Comparison of ENCODE assay signal across 16 mouse cellular contexts in the genomic region with DNA sequence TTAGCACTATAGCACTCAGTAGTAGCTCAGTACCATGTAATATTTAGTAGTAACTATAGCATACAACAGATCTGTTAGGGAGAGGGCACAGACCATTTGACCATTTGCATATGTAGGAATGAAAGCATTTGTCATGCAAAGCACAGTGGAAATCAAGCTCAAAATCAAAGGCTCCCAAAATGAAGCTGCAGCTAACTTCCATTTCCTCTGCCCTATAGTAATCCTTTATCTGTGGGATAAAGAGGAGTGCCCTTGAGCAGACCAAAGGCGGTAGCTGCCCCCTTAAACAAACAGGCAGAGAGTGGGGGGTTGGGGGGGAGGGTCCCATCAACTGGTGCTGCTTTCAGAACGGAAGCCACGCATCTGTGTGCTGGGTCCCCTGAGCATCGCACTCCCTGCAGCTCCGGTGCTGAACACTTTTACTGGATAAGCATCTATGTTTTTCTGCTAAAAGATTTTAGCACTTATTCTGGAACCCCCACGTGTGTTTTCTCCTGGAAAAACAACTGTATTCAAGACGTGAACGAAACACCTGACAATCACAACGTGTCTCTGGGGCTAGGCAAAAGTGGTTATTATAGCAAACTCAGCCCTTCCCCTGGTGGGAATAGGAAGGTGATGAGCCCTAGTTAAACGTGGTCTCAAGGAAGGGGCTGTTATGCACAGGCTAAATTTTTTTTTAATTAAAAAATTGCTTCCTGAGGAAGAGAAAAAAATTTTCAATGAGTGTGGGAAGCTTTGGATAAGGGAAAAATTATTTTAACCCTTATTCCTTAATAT.
DNase-seq lines count a peak whose midpoint lies in the region; ATAC-seq and TF ChIP-seq lines count a peak whose summit lies in the region.
"Had no signal": no experiment of that assay in that cellular context is flagged by ENCODE, and none has a peak within 500 bp of the region (broad histone marks: within the 10 kb centered on the region; RNA-seq: fewer than 3 reads in every experiment).

No protein-coding gene starts in this region.

- TF ChIP-seq RAD21 in CH12.LX (IDR thresholded peaks at IDR 0.05; ENCODE audit: low read depth, low read length), result no peak

- whole genome bisulfite sequencing in hindbrain, embryonic 12.5 days, result 11% methylated on average over 10 of the region's 10 CpGs
- WGBS in midbrain, embryonic 15.5 days, result 10% methylated on average over 10 of the region's 10 CpGs

- no peak overlapping the region for H3K27ac ChIP-seq in CH12.LX (ENCODE audit: insufficient read depth, low read depth)
- no peak overlapping the region for H3K27ac ChIP-seq in hindbrain, embryonic 12.5 days
- H3K27ac ChIP-seq in midbrain, embryonic 15.5 days, result no peak overlapping the region
- H3K27ac ChIP-seq: liver, embryonic 12.5 days; lung, embryonic 15.5 days had no signal

- H3K4me1 ChIP-seq in CH12.LX (ENCODE audit: control insufficient read depth in 1 of 2, insufficient read depth in 2 of 2), result peaks cover 5 to 27% of the 10 kb centered on the region in 2 experiments
- peaks cover 8% of the 10 kb centered on the region for H3K4me1 ChIP-seq in hindbrain, embryonic 12.5 days
- peaks cover 6% of the 10 kb centered on the region; the same call in 1 of the 2 replicates for H3K4me1 ChIP-seq in midbrain, embryonic 15.5 days
- H3K4me1 ChIP-seq: heart, embryonic 12.5 days; liver, embryonic 12.5 days; lung, embryonic 15.5 days had no signal

- H3K36me3 ChIP-seq in CH12.LX (replicated peaks in 1 of 2; ENCODE audit: control insufficient read depth in 1 of 2, insufficient read depth in 1 of 2, low read length in 1 of 2), result peaks cover 10 to 42% of the 10 kb centered on the region in 2 experiments
- H3K36me3 ChIP-seq in hindbrain, embryonic 12.5 days, result no peaks in the 10 kb centered on the region
- no peaks in the 10 kb centered on the region for H3K36me3 ChIP-seq in midbrain, embryonic 15.5 days (replicated peaks)
- H3K36me3 ChIP-seq: heart, embryonic 12.5 days; liver, embryonic 12.5 days; lung, embryonic 15.5 days had no signal

- peak overlapping the region; percentile 24; the same call in 1 of the 2 replicates for H3K4me2 ChIP-seq in CH12.LX (ENCODE audit: insufficient read depth, low read depth, poor library complexity, severe bottlenecking)
- peak overlapping the region; percentile 24; the same call in 1 of the 2 replicates for H3K4me2 ChIP-seq in hindbrain, embryonic 12.5 days (replicated peaks)
- peak overlapping the region; percentile 19 for H3K4me2 ChIP-seq in midbrain, embryonic 15.5 days
- H3K4me2 ChIP-seq: heart, embryonic 12.5 days; liver, embryonic 12.5 days; lung, embryonic 15.5 days had no signal

- no peak for TF ChIP-seq CTCF in CH12.LX (conservative IDR thresholded peaks at IDR 0.05 in 1 of 2, IDR thresholded peaks at IDR 0.05 in 1 of 2; ENCODE audit: low read depth in 2 of 2, low read length in 2 of 2)

- in situ Hi-C loops in CH12.LX (cut with MboI; ENCODE audit: low pct_ligation_motif_present, low pct_unique_long_range_greater_than_20kb, low sequenced_read_pairs), result no loop called here

- peak; percentile 61 for ATAC-seq in hindbrain, embryonic 12.5 days (ENCODE audit: low FRiP score)
- peak; percentile 63 for ATAC-seq in midbrain, embryonic 15.5 days (replicated peaks)
- ATAC-seq: CD4-positive, CD25-positive, alpha-beta regulatory T cell, adult 4 months; liver, embryonic 12.5 days had no signal

- no peak for TF ChIP-seq POLR2A in CH12.LX (IDR thresholded peaks at IDR 0.05; ENCODE audit: low read depth, low read length)

- DNase-seq in CH12.LX (ENCODE audit: extremely low read depth) (peak; percentile 17), ES-CJ7 (ENCODE audit: low read depth, low spot score) (peak; percentile 76)
- DNase-seq in layer of hippocampus, adult 18-20 months (ENCODE audit: low spot score in 2 of 2), result no peak
- no peak for DNase-seq in thymus, postnatal 36 days
- no peak for DNase-seq in kidney, adult 9 months
- DNase-seq: gastrocnemius, postnatal 36 days; heart, postnatal 36 days; kidney, adult 11 months; kidney, postnatal 25 days; thymus, adult 18-20 months had no signal

- TF ChIP-seq EP300 in CH12.LX (IDR thresholded peaks at IDR 0.05; ENCODE audit: low read length), result 0 out of 2 replicates have a peak, but pooled peaks have one; percentile 39

- no peaks in the 10 kb centered on the region for H3K9me3 ChIP-seq in CH12.LX (replicated peaks; ENCODE audit: low read length)
- no peaks in the 10 kb centered on the region for H3K9me3 ChIP-seq in hindbrain, embryonic 12.5 days (replicated peaks)
- no peaks in the 10 kb centered on the region for H3K9me3 ChIP-seq in midbrain, embryonic 15.5 days
- H3K9me3 ChIP-seq: heart, embryonic 12.5 days; liver, embryonic 12.5 days; lung, embryonic 15.5 days had no signal

- no peak overlapping the region for H3K4me3 ChIP-seq in CH12.LX (replicated peaks in 1 of 3; ENCODE audit: low read depth in 2 of 3, low read length in 2 of 3, poor library complexity in 1 of 3)
- no peak overlapping the region for H3K4me3 ChIP-seq in hindbrain, embryonic 12.5 days
- H3K4me3 ChIP-seq in midbrain, embryonic 15.5 days, result no peak overlapping the region
- H3K4me3 ChIP-seq: heart, embryonic 12.5 days; liver, embryonic 12.5 days; lung, embryonic 15.5 days had no signal

- H3K9ac ChIP-seq in CH12.LX (ENCODE audit: insufficient read depth, low read depth), result no peak overlapping the region
- no peak overlapping the region for H3K9ac ChIP-seq in hindbrain, embryonic 12.5 days
- H3K9ac ChIP-seq in midbrain, embryonic 15.5 days, result no peak overlapping the region
- H3K9ac ChIP-seq: heart, embryonic 12.5 days; liver, embryonic 12.5 days; lung, embryonic 15.5 days had no signal

- no peaks in the 10 kb centered on the region for H3K79me2 ChIP-seq in CH12.LX (replicated peaks; ENCODE audit: control insufficient read depth, extremely low read depth, insufficient read depth, poor library complexity, severe bottlenecking)

- dilution Hi-C loops in CH12.LX (cut with MboI; ENCODE audit: extremely low pct_ligation_motif_present, extremely low pct_unique_long_range_greater_than_20kb, low sequenced_read_pairs), result no loop called here

- H3K27me3 ChIP-seq in CH12.LX (replicated peaks), result no peaks in the 10 kb centered on the region
- H3K27me3 ChIP-seq in hindbrain, embryonic 12.5 days, result no peaks in the 10 kb centered on the region
- no peaks in the 10 kb centered on the region for H3K27me3 ChIP-seq in midbrain, embryonic 15.5 days (replicated peaks)
- H3K27me3 ChIP-seq: heart, embryonic 12.5 days; liver, embryonic 12.5 days; lung, embryonic 15.5 days had no signal

TF ChIP-seq in CH12.LX, 34 proteins besides CTCF, POLR2A, EP300 and RAD21:
- TF ChIP-seq TBP (conservative IDR thresholded peaks at IDR 0.05; ENCODE audit: low read depth, low read length), result no peak
- TF ChIP-seq HCFC1 (IDR thresholded peaks at IDR 0.05; ENCODE audit: low read depth, low read length), result no peak
- TF ChIP-seq TCF12 (IDR thresholded peaks at IDR 0.05; ENCODE audit: low read depth, low read length), result 0 out of 2 replicates have a peak, but pooled peaks have one; percentile 22
- TF ChIP-seq UBTF (IDR thresholded peaks at IDR 0.05; ENCODE audit: low read depth, low read length), result no peak
- no peak for TF ChIP-seq SMC3 (IDR thresholded peaks at IDR 0.05; ENCODE audit: low read depth, low read length)
- 0 out of 2 replicates have a peak, but pooled peaks have one; percentile 42 for TF ChIP-seq BHLHE40 (IDR thresholded peaks at IDR 0.05; ENCODE audit: low read depth, low read length)
- no peak for TF ChIP-seq JUN (IDR thresholded peaks at IDR 0.05; ENCODE audit: insufficient read depth, low read depth, low read length)
- TF ChIP-seq MYC (IDR thresholded peaks at IDR 0.05; ENCODE audit: low read depth, low read length), result 0 out of 2 replicates have a peak, but pooled peaks have one; percentile 22
- peak; percentile 69 for TF ChIP-seq IRF4 (IDR thresholded peaks at IDR 0.05; ENCODE audit: low read depth, low read length)
- TF ChIP-seq ZC3H11A (IDR thresholded peaks at IDR 0.05; ENCODE audit: low read depth, low read length), result no peak
- TF ChIP-seq ZMIZ1 (IDR thresholded peaks at IDR 0.05; ENCODE audit: low read depth, low read length), result no peak
- TF ChIP-seq MAFK (IDR thresholded peaks at IDR 0.05; ENCODE audit: insufficient replicate concordance, low read length), result no peak
- TF ChIP-seq ELF1 (IDR thresholded peaks at IDR 0.05; ENCODE audit: low read depth, low read length), result no peak
- no peak for TF ChIP-seq E2F4 (IDR thresholded peaks at IDR 0.05; ENCODE audit: insufficient replicate concordance, low read depth, low read length)
TF ChIP-seq in CH12.LX: peak in this region for 4.

Comparison
In these comparisons a context has a peak if more than half of its experiments do, and no peak if none do; other contexts are left out.
1. DNase-seq: peak in CH12.LX (single experiment) and ES-CJ7 (single experiment); none in layer of hippocampus, adult 18-20 months (0 of 2), thymus, postnatal 36 days (0 of 2) and kidney, adult 9 months (single experiment).
2. Peak in every context shown above with its lines, with median percentiles within 50 percentile points of each other: H3K4me2 ChIP-seq.